Mouse (Mus musculus) liver, embryonic 11.5 days (tissue): ENCODE results near the gene Ankrd28. TPM values are rescaled to one million over a fixed set of nuclear protein-coding genes. Genes with fewer than 3 reads are reported as not detected.

Source experiments
- polyA plus RNA-seq: library from polyadenylated mRNA; unstranded; fragments of >200 nt; fragmentation: Nextera tagmentation; extraction: Ambion mirVana; gene quantifications from 2 replicates; pipeline ENCODE4 v1.2.1, GENCODE M21; 2014

The Ankrd28 gene
- polyA plus RNA-seq, 1 experiment from 2014 or later = 8.5 TPM

Other genes starting within 250 kb of the Ankrd28 start
- gene Colq, start 239.3 kb downstream of the Ankrd28 start, polyA plus RNA-seq = 0.45 and 0.70 TPM in 2 replicates
- 0.19 and 1.9 TPM in 2 replicates for gene Gm49387, start 189.8 kb downstream of the Ankrd28 start, polyA plus RNA-seq
- gene Btd, start 189.6 kb downstream of the Ankrd28 start, polyA plus RNA-seq = 11.4 and 13.3 TPM in 2 replicates
- gene Hacl1, start 189.4 kb downstream of the Ankrd28 start, polyA plus RNA-seq = 8.1 and 10.5 TPM in 2 replicates
- not detected in 2 replicates for gene Galnt15, start 198.3 kb upstream of the Ankrd28 start, polyA plus RNA-seq